Mouse (Mus musculus) gastrocnemius, adult 2 months (tissue): Measurements from ENCODE around the gene Evi2a. TPM values are rescaled to one million over a fixed set of nuclear protein-coding genes. Genes with fewer than 3 reads are reported as not detected.

Source experiments
- DNase-seq: peaks from one replicate; pipeline ENCODE4 v3.0.0; 2022
- H3K27ac ChIP-seq: fragments of 200-600 bp; 2 replicates; pipeline ENCODE4 v1.8.1; 2022; ENCODE audit warnings: mild to moderate bottlenecking
- H3K4me3 ChIP-seq: fragments of 200-600 bp; 2 replicates; pipeline ENCODE4 v1.8.1; 2022; ENCODE audit warnings: mild to moderate bottlenecking, moderate library complexity
- CTCF ChIP-seq: fragments of 200-600 bp; IDR thresholded peaks from 2 replicates; pipeline ENCODE4 v1.8.1; 2022; ENCODE audit warnings: antibody characterized with exemption, mild to moderate bottlenecking, moderate library complexity
- intact Hi-C: fragments of 180-260 bp; cut with DNase I; formaldehyde crosslinking; loops from one replicate; pipeline ENCODE4 v1.15.1; 2025
- total RNA-seq, 2 experiments: library from RNA; stranded (reverse); gene quantifications; 2 replicates each; pipeline ENCODE4 v1.2.3; 2021

Evi2a gene
- total RNA-seq, 2 experiments from 2014 or later = 3.9 to 4.0 TPM

- intact Hi-C loops = no loop called here
- DNase-seq = peak; percentile 58
- no peak overlapping the region for H3K4me3 ChIP-seq
- H3K27ac ChIP-seq = peak overlapping the region; percentile 32; the same call in 1 of the 2 replicates
- TF ChIP-seq CTCF = no peak
Observed at GRCm38 (mm10) chr11:79533950-79534690, 3.7 kb upstream of the Evi2a start.

- no peak for TF ChIP-seq CTCF
- no peak for DNase-seq
- no peak overlapping the region for H3K4me3 ChIP-seq
- H3K27ac ChIP-seq = no peak overlapping the region
- intact Hi-C loops = no loop called here
Observed at GRCm38 (mm10) chr11:79533311-79533710, 2.9 kb upstream of the Evi2a start.

GRCm38 (mm10) chr11:79531485-79531884 lies 1.1 kb upstream of the Evi2a start:
- Histone ChIP-seq H3K4me3 (no peak overlapping the region), H3K27ac (peak overlapping the region; percentile 92; the same call in 1 of the 2 replicates)
- TF ChIP-seq CTCF = no peak
- DNase-seq = no peak
- intact Hi-C loops = no loop called here

DNA sequence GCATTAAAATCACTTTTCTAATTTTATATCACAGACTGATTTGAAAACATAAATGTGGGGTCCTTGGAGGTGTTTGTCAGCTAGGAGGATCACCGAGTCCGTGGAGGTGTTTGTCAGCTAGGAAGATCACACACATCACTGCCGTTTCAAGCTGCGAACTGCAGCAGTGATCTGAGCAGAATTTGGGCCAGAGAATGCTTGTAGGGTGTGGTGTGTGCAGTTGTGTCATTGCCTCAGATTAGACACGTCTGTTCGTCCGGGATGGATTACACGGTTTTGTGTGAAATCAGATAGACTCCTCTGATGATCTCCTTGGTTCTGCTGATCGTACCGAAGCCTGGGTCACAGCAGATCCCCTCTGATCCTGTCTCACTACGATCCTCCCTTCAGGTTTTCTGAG lies 365 bp upstream of the Evi2a start:
- peak; percentile 34 for DNase-seq

DNA sequence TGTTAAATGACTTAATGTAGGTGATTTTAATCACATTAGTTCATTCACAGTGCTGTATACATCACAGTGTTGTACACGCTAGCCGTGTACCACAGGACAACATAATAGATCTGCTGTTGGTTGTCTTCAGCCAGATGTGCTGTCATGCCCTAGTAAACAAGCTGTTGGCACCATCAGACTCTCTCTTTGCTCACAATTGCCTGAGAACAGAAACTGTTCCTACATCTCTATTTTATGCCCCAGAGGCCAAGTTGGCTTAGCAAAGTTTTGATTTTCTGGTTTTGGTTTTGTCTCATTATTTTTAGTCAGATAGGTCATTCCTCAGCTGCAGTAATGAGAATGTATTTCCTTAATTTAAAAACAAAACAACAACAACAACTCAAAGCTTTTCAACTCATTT lies 673 bp downstream of the Evi2a start:
- H3K4me3 ChIP-seq = peak overlapping the region; percentile 61
- intact Hi-C loops = loop anchor here (5.0 kb wide), 1 partner anchor 37 kb away; no protein-coding TSS in a partner anchor
- TF ChIP-seq CTCF = no peak
- H3K27ac ChIP-seq = peak overlapping the region; percentile 92
- no peak for DNase-seq

More for the DNA sequence above, 365 bp upstream of the Evi2a start:
- intact Hi-C loops = no loop called here
- peak overlapping the region; percentile 92 for H3K27ac ChIP-seq
- TF ChIP-seq CTCF = no peak
- peak overlapping the region; percentile 61 for H3K4me3 ChIP-seq

DNA sequence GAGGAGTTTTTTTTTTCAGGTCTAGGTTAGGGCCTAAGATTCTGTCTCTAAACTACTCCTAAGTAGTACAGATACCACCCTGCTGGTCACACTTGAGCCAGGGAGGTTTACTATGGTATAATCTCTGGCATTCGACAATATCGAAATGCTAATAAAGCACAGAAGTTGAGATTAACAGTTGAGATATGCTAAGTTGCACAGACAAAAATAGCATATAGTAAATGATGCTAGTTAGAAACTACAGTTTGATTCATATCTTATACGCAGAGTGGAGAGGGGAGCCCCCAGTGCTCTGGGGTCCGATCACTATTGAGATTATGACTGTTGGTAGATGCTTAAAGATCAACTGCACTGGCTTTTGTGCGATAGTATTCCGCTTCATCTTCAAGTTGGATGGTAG lies 1.2 kb downstream of the Evi2a start:
- no peak for TF ChIP-seq CTCF
- H3K27ac ChIP-seq = peak overlapping the region; percentile 92
- H3K4me3 ChIP-seq = peak overlapping the region; percentile 61
- intact Hi-C loops = loop anchor here (5.0 kb wide), 1 partner anchor 37 kb away; no protein-coding TSS in a partner anchor
- no peak for DNase-seq

DNA sequence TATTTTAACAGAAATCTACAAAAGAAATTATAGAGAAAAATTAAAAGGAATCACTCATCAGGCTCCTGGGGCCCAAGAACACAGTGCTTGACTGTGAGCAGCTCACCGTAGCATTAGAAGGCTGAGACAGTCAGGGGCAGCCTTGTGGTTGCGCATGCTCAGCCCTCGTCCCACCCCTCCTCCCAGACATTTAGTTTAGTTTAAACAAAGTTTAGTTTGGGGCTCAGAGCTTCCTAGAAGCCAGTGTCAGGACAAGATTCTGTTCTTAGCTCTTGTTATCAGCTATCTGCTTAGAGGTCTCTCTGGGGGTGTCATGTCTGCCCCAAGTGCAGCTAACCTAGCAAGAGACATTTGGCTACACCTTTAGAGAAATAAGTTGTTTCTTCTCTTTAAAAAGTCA lies 1.8 kb downstream of the Evi2a start:
- intact Hi-C loops = loop anchor here (5.0 kb wide), 1 partner anchor 36 kb away; no protein-coding TSS in a partner anchor
- Histone ChIP-seq H3K4me3 (peak overlapping the region; percentile 61), H3K27ac (peak overlapping the region; percentile 92)
- TF ChIP-seq CTCF = no peak
- no peak for DNase-seq

- no peak for TF ChIP-seq CTCF
- intact Hi-C loops = loop anchor here (5.0 kb wide), 1 partner anchor 36 kb away; no protein-coding TSS in a partner anchor
- peak overlapping the region; percentile 61 for H3K4me3 ChIP-seq
- no peak for DNase-seq
- peak overlapping the region; percentile 92 for H3K27ac ChIP-seq
Observed at GRCm38 (mm10) chr11:79527739-79528384, 2.5 kb downstream of the Evi2a start.

- intact Hi-C loops = loop anchor here (5.0 kb wide), 1 partner anchor 35 kb away; no protein-coding TSS in a partner anchor
- peak overlapping the region; percentile 92 for H3K27ac ChIP-seq
Observed at GRCm38 (mm10) chr11:79527015-79527738, 3.2 kb downstream of the Evi2a start.

DNA sequence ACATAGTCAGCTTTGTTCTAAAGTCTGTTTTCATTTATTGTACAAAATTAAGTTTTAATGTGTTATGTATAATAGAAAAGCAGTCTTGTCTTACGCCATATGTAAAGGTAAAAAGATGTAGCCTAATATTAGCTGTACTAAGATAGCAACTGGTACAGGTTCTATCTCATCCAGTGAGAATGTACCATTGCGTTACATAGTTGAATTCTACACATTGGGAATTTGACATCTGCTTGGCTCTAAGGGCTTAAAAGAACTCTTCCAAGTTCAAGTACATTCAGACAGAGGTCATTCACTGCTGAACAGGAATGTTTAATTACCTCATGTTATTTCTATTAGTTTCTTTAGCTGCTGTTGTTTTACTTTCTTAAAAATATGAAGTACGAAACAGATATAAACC lies 3.9 kb downstream of the Evi2a start:
- Histone ChIP-seq H3K27ac (peak overlapping the region; percentile 92), H3K4me3 (peak overlapping the region; percentile 61)
- DNase-seq = no peak
- TF ChIP-seq CTCF = no peak
- intact Hi-C loops = loop anchor here (5.0 kb wide), 1 partner anchor 34 kb away; no protein-coding TSS in a partner anchor

More at GRCm38 (mm10) chr11:79527015-79527738, 3.2 kb downstream of the Evi2a start:
- peak; percentile 85 for DNase-seq
- peak overlapping the region; percentile 61 for H3K4me3 ChIP-seq
- no peak for TF ChIP-seq CTCF

- H3K4me3 ChIP-seq = no peak overlapping the region
- no peak for DNase-seq
- TF ChIP-seq CTCF = no peak
- intact Hi-C loops = no loop called here
- peak overlapping the region; percentile 1; the same call in 1 of the 2 replicates for H3K27ac ChIP-seq
Observed at GRCm38 (mm10) chr11:79524310-79524575, 6.2 kb downstream of the Evi2a start.

DNA sequence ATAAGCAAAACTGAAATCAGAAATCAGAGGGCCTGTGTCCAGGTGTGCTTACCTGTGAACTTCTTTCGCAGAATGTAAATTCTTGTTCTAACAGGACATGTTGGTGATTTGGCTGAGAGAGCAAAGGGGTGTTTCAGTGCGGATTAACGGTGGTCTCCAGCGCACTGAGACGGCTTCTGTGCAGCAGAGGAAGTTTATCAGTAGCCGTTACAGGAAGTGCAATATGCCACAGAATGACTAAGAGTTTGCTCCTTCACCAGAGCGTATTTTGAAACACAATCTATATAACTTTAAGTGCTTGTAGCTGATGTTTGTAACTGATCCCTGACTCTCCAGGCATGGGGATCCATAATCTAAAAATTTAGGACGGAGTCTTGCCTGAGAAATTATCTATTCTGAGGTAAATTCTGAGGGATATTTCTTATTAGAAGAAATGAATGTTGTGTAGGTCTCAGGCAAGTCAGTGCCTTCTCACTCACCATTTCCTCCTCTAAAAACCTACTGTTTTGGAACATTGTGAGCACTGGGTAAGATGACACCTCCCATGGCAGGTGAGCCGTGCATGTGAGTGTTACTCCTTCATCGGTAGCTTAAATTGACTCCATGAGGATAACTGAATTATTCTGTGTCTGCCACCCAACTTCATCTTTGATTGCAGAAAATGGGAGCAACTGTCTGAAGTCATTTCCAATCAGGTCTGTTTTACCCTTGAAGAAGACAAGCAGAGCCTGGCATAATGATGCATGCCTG lies 6.7 kb downstream of the Evi2a start, which contains the start of gene Evi2b:
TSS of gene Evi2b (minus strand) at position 203 of the 750 bp plus-strand sequence.
- peak within 1 kb of the TSS; percentile 7; the same call in 1 of the 2 replicates for H3K4me3 ChIP-seq
- no peak for TF ChIP-seq CTCF
- peak within 1 kb of the TSS; percentile 1; the same call in 1 of the 2 replicates for H3K27ac ChIP-seq

More for the DNA sequence above, 6.7 kb downstream of the Evi2a start, which contains the start of gene Evi2b:
- intact Hi-C loops = no loop called here
- no peak for DNase-seq
